Mouse (Mus musculus) hindbrain, embryonic 10.5 days (tissue): ENCODE measurements around the gene Necab3. TPM values are rescaled to one million over a fixed set of nuclear protein-coding genes. Genes with fewer than 3 reads are reported as not detected.

Experiments
- DNase-seq: peaks from one replicate; pipeline ENCODE4 v3.0.0-alpha.2; 2017; ENCODE audit warnings: low spot score
- H3K27ac ChIP-seq: fragments of 300-500 bp; sonication (generic); 2 replicates; pipeline ENCODE4 v1.5.1; 2016; ENCODE audit warnings: mild to moderate bottlenecking, moderate library complexity
- H3K27me3 ChIP-seq: fragments of 300-500 bp; sonication (generic); 2 replicates; pipeline ENCODE4 v1.6.1; 2016; ENCODE audit warnings: mild to moderate bottlenecking; ENCODE audit not compliant: poor library complexity, insufficient read depth, severe bottlenecking
- H3K36me3 ChIP-seq: fragments of 300-500 bp; sonication (generic); 2 replicates; pipeline ENCODE4 v1.6.1; 2016; ENCODE audit warnings: mild to moderate bottlenecking, moderate library complexity
- H3K4me1 ChIP-seq: fragments of 300-500 bp; sonication (generic); replicated peaks from 2 replicates; pipeline ENCODE4 v1.6.1; 2016; ENCODE audit warnings: mild to moderate bottlenecking
- H3K4me3 ChIP-seq: fragments of 300-500 bp; sonication (generic); 2 replicates; pipeline ENCODE4 v1.5.1; 2016; ENCODE audit warnings: mild to moderate bottlenecking, moderate library complexity
- H3K9me3 ChIP-seq: fragments of 300-500 bp; sonication (generic); 2 replicates; pipeline ENCODE4 v1.6.1; 2016; ENCODE audit warnings: mild to moderate bottlenecking, moderate library complexity
- WGBS: fragments of 180-500 bp; shearing (Covaris S2); methylation state at CpG from one replicate; pipeline ENCODE4 v1.1.7; 2016; 5-methylcytosine and 5-hydroxymethylcytosine counted together
- polyA plus RNA-seq: library from polyadenylated mRNA; unstranded; fragments of >200 nt; fragmentation: Nextera tagmentation; extraction: Ambion mirVana; gene quantifications from 2 replicates; pipeline ENCODE4 v1.2.1, GENCODE M21; 2016

Necab3 gene
- polyA plus RNA-seq, 1 experiment from 2014 or later: 16.0 TPM

DNA sequence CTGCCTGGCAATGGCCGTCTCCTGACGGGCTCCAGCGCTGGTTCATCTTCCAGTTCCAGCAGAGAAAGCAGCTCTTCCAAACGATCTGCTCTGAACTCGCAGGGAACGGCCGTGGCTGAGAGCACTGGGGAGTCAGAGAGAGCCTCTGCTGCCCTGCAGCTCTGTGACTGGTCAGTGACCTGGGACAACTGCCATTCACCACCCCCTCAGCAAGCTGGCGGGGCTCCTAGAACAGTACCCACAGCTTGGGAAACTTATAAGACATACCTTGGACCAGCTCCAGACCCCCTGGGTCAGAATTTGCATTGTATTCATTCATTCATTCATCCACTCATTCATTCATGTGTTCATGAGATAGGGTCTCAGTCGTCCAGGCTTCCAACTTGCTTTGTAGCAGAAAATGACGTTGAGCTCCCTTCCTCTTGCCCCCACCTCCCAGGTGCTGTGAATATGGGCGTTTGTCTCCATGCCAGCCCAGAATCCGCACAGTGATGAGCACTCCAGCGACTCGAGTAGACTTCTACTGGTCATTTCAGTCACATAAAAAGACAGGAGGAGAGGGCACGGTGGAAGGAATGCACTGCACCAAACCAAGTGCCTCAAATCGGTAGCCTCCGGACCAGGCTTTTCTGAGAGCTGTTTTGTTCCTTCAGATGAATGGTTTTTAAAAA, 26.4 kb upstream of the Necab3 start:
- Histone ChIP-seq H3K36me3 (peaks cover 3% of the 10 kb centered on the region; the same call in 1 of the 2 replicates), H3K9me3 (no peaks in the 10 kb centered on the region), H3K4me3 (no peak overlapping the region), H3K27me3 (no peaks in the 10 kb centered on the region), H3K4me1 (peaks cover 29% of the 10 kb centered on the region), H3K27ac (peak overlapping the region; percentile 76)
- 76% methylated on average over 17 of the region's 17 CpGs for WGBS
- DNase-seq: no peak

- peaks cover 3% of the 10 kb centered on the region; the same call in 1 of the 2 replicates for H3K36me3 ChIP-seq
- no peak for DNase-seq
- no peaks in the 10 kb centered on the region for H3K27me3 ChIP-seq
- H3K4me3 ChIP-seq: no peak overlapping the region
- 76% methylated on average over 15 of the region's 15 CpGs for WGBS
- peaks cover 29% of the 10 kb centered on the region for H3K4me1 ChIP-seq
- H3K27ac ChIP-seq: peak overlapping the region; percentile 76
- no peaks in the 10 kb centered on the region for H3K9me3 ChIP-seq
These were observed 25.5 kb upstream of the Necab3 start for GRCm38 (mm10) chr2:154583906-154584872.

DNA sequence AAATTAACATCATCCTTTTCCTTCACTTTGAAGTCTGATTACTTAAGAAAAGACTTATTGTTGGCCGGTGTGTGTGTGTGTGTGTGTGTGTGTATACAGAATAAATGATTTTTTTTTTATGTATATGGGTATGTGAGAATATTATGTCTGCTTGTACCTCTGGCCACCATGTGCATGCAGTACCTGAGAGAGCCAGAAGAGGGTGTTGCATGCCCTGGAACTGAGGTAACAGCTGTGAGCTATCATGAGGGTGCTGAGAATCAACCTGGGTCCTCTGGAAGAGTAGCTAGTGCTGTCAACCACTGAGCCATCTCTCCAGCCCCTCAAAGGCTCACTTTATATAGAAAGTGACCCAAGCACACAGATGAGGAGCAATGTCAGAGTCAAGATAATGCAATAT, 22.7 kb upstream of the Necab3 start:
- peaks cover 49% of the 10 kb centered on the region for H3K4me1 ChIP-seq
- DNase-seq: no peak
- no peak overlapping the region for H3K4me3 ChIP-seq
- H3K27me3 ChIP-seq: no peaks in the 10 kb centered on the region
- H3K27ac ChIP-seq: peak overlapping the region; percentile 74; the same call in 1 of the 2 replicates
- WGBS: 88% methylated on average over 1 of the region's 1 CpGs
- no peaks in the 10 kb centered on the region for H3K36me3 ChIP-seq
- no peaks in the 10 kb centered on the region for H3K9me3 ChIP-seq

GRCm38 (mm10) chr2:154580586-154580985, 21.9 kb upstream of the Necab3 start:
- H3K4me3 ChIP-seq: no peak overlapping the region
- peaks cover 50% of the 10 kb centered on the region for H3K4me1 ChIP-seq
- no peaks in the 10 kb centered on the region for H3K36me3 ChIP-seq
- no peak for DNase-seq
- 81% methylated on average over 8 of the region's 8 CpGs for WGBS
- H3K27me3 ChIP-seq: no peaks in the 10 kb centered on the region
- H3K27ac ChIP-seq: peak overlapping the region; percentile 74
- H3K9me3 ChIP-seq: no peaks in the 10 kb centered on the region

DNA sequence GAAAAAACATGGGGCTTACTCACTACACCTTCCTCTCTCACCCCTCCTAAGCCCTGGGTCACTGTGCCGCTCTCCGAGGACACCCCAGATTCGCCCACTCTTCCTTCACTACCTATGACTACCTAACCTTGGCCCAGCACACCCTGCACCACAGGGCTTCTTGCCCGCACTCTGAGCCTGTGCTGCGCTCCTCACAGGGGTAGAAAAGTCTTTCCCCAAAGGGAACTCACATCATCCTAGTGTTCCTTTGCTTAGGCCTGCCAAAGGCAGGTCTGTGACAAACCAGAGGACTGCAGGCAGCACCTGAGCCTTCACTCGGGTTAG, 19.0 kb upstream of the Necab3 start:
- Histone ChIP-seq H3K9me3 (no peaks in the 10 kb centered on the region), H3K27ac (peak overlapping the region; percentile 86), H3K4me1 (peaks cover 39% of the 10 kb centered on the region), H3K27me3 (no peaks in the 10 kb centered on the region), H3K36me3 (no peaks in the 10 kb centered on the region), H3K4me3 (peak overlapping the region; percentile 20; the same call in 1 of the 2 replicates)
- WGBS: 52% methylated on average over 6 of the region's 6 CpGs
- no peak for DNase-seq

DNA sequence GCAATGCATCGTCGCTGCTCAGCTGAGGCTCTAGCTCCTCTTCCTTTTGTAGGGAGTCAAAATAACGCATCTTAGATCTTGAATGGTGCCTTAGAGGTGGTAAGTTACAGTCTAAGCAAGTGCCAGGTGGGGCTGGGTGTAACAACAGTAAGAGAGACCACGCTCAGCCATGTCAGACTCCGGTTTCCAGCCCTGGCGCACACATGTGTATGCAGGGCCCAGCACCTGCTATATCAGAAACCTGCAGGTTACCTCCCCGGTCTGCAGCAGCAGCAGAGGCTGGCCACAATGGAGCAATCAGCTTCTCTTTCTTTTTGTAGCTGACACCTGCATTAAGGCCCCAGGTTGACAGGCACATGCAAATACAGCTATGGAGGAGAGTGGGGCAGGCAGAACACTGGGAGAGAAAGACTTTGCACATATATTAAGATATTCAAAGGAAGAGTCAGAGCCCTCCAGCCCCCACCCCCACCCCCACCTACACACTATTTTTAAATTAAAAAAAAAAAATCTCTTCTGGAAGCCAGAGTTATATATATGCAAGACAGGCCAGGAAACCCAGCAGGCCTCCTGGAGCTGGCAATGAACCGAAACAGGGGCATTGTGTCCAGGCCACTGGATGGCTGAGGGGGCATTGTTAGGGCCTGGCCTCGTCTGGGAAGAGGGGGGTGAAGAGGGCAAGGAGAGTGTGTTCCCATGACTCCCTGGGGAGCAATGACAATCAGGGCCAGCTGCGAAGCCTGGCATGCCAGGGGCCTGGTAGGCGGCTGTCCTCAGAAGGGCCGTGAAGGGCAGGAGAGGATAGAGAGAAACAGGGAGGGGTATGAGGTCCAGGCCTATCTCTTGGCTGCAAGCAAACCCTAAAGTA, 18.4 kb upstream of the Necab3 start:
- Histone ChIP-seq H3K27ac (peak overlapping the region; percentile 86), H3K9me3 (no peaks in the 10 kb centered on the region), H3K4me3 (peak overlapping the region; percentile 20; the same call in 1 of the 2 replicates), H3K4me1 (peaks cover 39% of the 10 kb centered on the region), H3K27me3 (no peaks in the 10 kb centered on the region), H3K36me3 (no peaks in the 10 kb centered on the region)
- peak; percentile 82 for DNase-seq
- 28% methylated on average over 12 of the region's 12 CpGs for WGBS

DNA sequence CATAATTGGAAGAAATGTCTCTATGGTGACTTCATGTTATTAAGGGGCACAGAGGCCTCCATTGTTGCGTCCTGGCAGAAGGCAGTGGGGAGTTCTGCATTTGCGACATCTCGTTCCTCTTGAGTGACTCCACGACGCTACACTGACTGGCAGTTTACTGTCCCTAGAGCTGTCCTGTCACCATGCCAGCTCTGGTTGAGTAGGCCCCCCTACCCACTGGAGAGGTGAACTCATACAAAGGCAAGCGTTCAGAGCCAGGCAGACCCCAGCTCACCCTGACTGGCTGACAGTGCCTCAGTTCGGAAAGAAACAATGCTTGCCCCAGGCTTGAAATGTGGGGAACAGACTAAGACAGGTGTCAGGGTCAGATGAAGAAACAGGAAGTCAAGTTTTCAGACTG, 15.6 kb upstream of the Necab3 start:
- Histone ChIP-seq H3K9me3 (no peaks in the 10 kb centered on the region), H3K27me3 (no peaks in the 10 kb centered on the region), H3K4me1 (peaks cover 56% of the 10 kb centered on the region), H3K36me3 (no peaks in the 10 kb centered on the region), H3K4me3 (no peak overlapping the region), H3K27ac (peak overlapping the region; percentile 79)
- 40% methylated on average over 7 of the region's 7 CpGs for WGBS
- DNase-seq: no peak

DNA sequence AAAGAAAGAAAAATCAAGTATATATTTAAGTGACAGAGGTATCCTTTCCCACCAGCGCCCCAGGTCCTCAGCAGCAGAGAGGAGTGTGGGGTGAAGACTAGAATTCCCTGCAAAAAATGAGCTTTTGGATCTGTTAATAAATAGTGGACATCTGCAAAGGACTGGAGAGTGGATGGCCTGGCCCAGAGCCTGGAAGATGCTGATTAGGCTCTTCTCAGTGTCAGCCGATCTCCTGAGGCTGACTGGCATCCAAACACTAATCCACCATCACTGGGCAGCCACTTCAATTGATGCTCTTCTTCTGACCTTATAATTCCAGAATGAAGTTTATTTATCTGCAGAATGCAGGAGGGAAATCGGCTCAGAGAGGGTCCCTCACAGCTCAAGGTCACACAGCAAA, 14.3 kb upstream of the Necab3 start:
- WGBS: 82% methylated on average over 3 of the region's 3 CpGs
- no peak overlapping the region for H3K4me3 ChIP-seq
- peaks cover 66% of the 10 kb centered on the region for H3K4me1 ChIP-seq

DNA sequence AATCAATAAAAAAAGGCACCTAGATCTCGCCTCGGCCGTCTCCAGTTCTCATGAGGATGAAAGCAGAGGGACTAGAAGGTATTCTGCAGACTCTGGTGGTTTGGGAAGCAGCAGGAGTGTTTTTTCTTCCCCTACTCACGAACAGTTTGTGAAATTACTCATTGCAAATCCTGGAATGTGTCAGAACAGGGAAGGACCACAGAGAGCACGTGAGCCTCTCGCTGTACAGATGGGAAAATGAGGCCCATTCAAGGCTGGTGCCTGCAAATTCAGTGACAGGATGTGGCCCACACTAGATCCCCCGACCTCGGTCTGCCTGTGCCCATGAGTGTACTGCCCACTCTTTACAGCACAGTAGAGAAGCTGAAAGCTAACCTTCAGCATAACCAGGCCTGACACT, 13.3 kb upstream of the Necab3 start:
- H3K36me3 ChIP-seq: peaks cover 7% of the 10 kb centered on the region; the same call in 1 of the 2 replicates
- H3K27ac ChIP-seq: 0 out of 2 replicates have a peak overlapping the region, but pooled peaks have one; percentile 36
- no peak for DNase-seq
- peaks cover 66% of the 10 kb centered on the region for H3K4me1 ChIP-seq
- WGBS: 82% methylated on average over 8 of the region's 8 CpGs
- H3K9me3 ChIP-seq: no peaks in the 10 kb centered on the region
- H3K27me3 ChIP-seq: no peaks in the 10 kb centered on the region
- H3K4me3 ChIP-seq: no peak overlapping the region

More for the DNA sequence above, 14.3 kb upstream of the Necab3 start:
- Histone ChIP-seq H3K27me3 (no peaks in the 10 kb centered on the region), H3K36me3 (peaks cover 2% of the 10 kb centered on the region; the same call in 1 of the 2 replicates), H3K9me3 (no peaks in the 10 kb centered on the region), H3K27ac (0 out of 2 replicates have a peak overlapping the region, but pooled peaks have one; percentile 29)
- DNase-seq: no peak

- peaks cover 7% of the 10 kb centered on the region for H3K36me3 ChIP-seq
- no peak overlapping the region for H3K4me3 ChIP-seq
- no peaks in the 10 kb centered on the region for H3K27me3 ChIP-seq
- H3K27ac ChIP-seq: peak overlapping the region; percentile 97
- H3K9me3 ChIP-seq: no peaks in the 10 kb centered on the region
- no peak for DNase-seq
- H3K4me1 ChIP-seq: peaks cover 66% of the 10 kb centered on the region
- WGBS: 74% methylated on average over 4 of the region's 4 CpGs
These were observed 12.6 kb upstream of the Necab3 start for GRCm38 (mm10) chr2:154571266-154571665.

DNA sequence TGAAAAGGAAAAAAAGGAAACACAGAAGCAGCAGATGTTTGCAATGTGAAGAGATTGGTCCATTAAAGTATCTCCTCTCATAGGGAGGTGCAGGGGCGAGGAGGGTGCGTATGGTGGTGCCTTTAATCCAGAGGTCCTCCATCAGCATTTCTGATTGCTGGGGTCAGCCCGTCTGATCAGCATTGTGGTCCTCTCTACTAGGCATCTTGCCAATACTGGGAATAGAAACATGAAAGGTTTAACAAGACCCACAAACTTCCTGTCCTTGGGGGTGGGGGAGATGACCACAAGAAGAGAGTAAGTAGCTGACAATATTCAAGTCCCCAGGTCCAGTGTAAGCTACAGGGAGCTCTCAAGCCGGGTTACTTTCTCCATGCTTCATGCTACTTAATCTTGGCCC, 12.0 kb upstream of the Necab3 start:
- Histone ChIP-seq H3K36me3 (peaks cover 13% of the 10 kb centered on the region), H3K9me3 (no peaks in the 10 kb centered on the region), H3K27me3 (no peaks in the 10 kb centered on the region), H3K4me1 (peaks cover 68% of the 10 kb centered on the region), H3K4me3 (peak overlapping the region; percentile 90), H3K27ac (peak overlapping the region; percentile 97)
- DNase-seq: no peak
- WGBS: 77% methylated on average over 4 of the region's 4 CpGs

- Histone ChIP-seq H3K27ac (peak within 1 kb of the TSS; percentile 97), H3K4me1 (peaks cover 76% of the 10 kb centered on the region), H3K27me3 (no peaks in the 10 kb centered on the region), H3K4me3 (peak within 1 kb of the TSS; percentile 90), H3K36me3 (peaks cover 20% of the 10 kb centered on the region), H3K9me3 (no peaks in the 10 kb centered on the region)
- under 1% methylated on average over 44 of the region's 44 CpGs for WGBS
- DNase-seq: peak; percentile 99
These were observed 11.2 kb upstream of the Necab3 start, which contains the start of gene E2f1 for GRCm38 (mm10) chr2:154569836-154570286. TSS of gene E2f1 (minus strand) at chr2:154569892.
